Mouse (Mus musculus): ENCODE measurements around the gene Cphx1. TPM values are rescaled to one million over a fixed set of nuclear protein-coding genes. Genes with fewer than 3 reads are reported as not detected.

Gene Cphx1
- polyA plus RNA-seq (2017; shearing (Covaris generic)): not detected

GRCm38 (mm10) chr14:25938004-25938403, at the start of gene Cphx1:
Gene Cphx1, plus strand, starts transcription at chr14:25938304.

GRCm38 (mm10) chr14:25903000-25903399, 35.1 kb upstream of the Cphx1 start, which contains the start of gene Plac9a:
Gene Plac9a, minus strand, starts transcription at chr14:25903100.

GRCm38 (mm10) chr14:25927562-25927881, 10.6 kb upstream of the Cphx1 start, which contains the start of gene Tmem254a:
Gene Tmem254a, minus strand, starts transcription at chr14:25927672.

GRCm38 (mm10) chr14:25978371-25979241, 40.5 kb downstream of the Cphx1 start, which contains the start of gene Duxbl1:
Gene Duxbl1, plus strand, starts transcription at chr14:25978577.

Other genes with a start within 250 kb of the Cphx1 start
- gene Ppif, start 244.2 kb upstream of the Cphx1 start, polyA plus RNA-seq (2017; shearing (Covaris generic)): 32.6 TPM
- 0.65 TPM for gene Zcchc24, start 169.3 kb upstream of the Cphx1 start, polyA plus RNA-seq (2017; shearing (Covaris generic))
- 49.0 TPM for gene Anxa11, start 96.1 kb upstream of the Cphx1 start, polyA plus RNA-seq (2017; shearing (Covaris generic))
- not detected for gene Plac9a, start 35.2 kb upstream of the Cphx1 start, polyA plus RNA-seq (2017; shearing (Covaris generic))
- gene Tmem254a, start 10.6 kb upstream of the Cphx1 start, polyA plus RNA-seq (2017; shearing (Covaris generic)): 0.96 TPM
- not detected for gene Duxbl1, start 40.3 kb downstream of the Cphx1 start, polyA plus RNA-seq (2017; shearing (Covaris generic))
- gene Gm9780, start 104.4 kb downstream of the Cphx1 start, polyA plus RNA-seq (2017; shearing (Covaris generic)): not detected
- gene Tmem254c, start 129.1 kb downstream of the Cphx1 start, polyA plus RNA-seq (2017; shearing (Covaris generic)): 27.0 TPM
- not detected for gene Cphx2, start 143.2 kb downstream of the Cphx1 start, polyA plus RNA-seq (2017; shearing (Covaris generic))
- gene Cphx3, start 144.0 kb downstream of the Cphx1 start, polyA plus RNA-seq (2017; shearing (Covaris generic)): not detected
- not detected for gene Duxbl2, start 180.0 kb downstream of the Cphx1 start, polyA plus RNA-seq (2017; shearing (Covaris generic))
- gene Plac9b, start 244.2 kb downstream of the Cphx1 start, polyA plus RNA-seq (2017; shearing (Covaris generic)): not detected